Mouse (Mus musculus) liver, embryonic 14.5 days (tissue): ENCODE measurements around the gene Vinac1.

Experiments
- CTCF ChIP-seq: IDR thresholded peaks from 2 replicates; pipeline ENCODE4 v1.5.1; 2016; ENCODE audit warnings: antibody characterized with exemption, low read depth, control low read depth
- EP300 ChIP-seq: IDR thresholded peaks from 2 replicates; pipeline ENCODE4 v1.6.1; 2016; ENCODE audit warnings: antibody characterized with exemption, low read depth

- peak; percentile 84 for TF ChIP-seq CTCF
- TF ChIP-seq EP300: no peak
These were observed 37.0 kb upstream of the Vinac1 start for GRCm38 (mm10) chr2:129084959-129085358.
